Mouse (Mus musculus): ENCODE measurements around the gene Wdr26. TPM values are rescaled to one million over a fixed set of nuclear protein-coding genes. Genes with fewer than 3 reads are reported as not detected.
A peak's percentile ranks its signal among the peaks of the same experiment; 100 is the strongest.

Gene Wdr26
- polyA plus RNA-seq, 1 experiment from 2014 or later, result 22.7 TPM

DNA sequence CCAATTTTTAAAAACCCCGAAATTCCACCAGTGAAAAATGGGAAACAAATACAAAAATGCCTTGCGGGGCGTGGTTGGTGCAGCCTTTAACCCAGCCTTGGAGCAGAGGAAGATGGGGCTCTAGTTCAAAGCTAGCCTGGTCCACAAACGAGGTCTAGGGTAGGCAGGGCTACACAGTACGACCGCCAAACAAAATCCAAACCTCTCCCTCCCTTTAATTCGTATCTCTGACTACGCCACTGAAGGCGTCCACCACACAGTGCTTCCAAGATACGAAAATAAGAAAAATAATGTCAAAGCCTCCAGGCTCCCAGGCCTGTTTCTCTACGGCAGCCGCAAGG lies 68.2 kb downstream of the Wdr26 start:
- peak overlapping the region; percentile 86 for H3K4me2 ChIP-seq (ENCODE audit: low read depth, low read length)
- H3K9me3 ChIP-seq (replicated peaks; ENCODE audit: control insufficient read depth, low read length), result no peaks in the 10 kb centered on the region
- peak overlapping the region; percentile 91 for H3K4me3 ChIP-seq (ENCODE audit: low read length)
- H3K27me3 ChIP-seq (ENCODE audit: control insufficient read depth, insufficient read depth, low read length), result no peaks in the 10 kb centered on the region
- under 1% methylated on average over 12 of the region's 12 CpGs for WGBS
- ATAC-seq (replicated peaks; ENCODE audit: extremely low read depth, insufficient read depth, low FRiP score), result peak; percentile 26
- peak overlapping the region; percentile 86 for H3K9ac ChIP-seq (ENCODE audit: low read length)
- peak overlapping the region; percentile 92 for H3K27ac ChIP-seq (ENCODE audit: low read length)
- peaks cover 7% of the 10 kb centered on the region; the same call in 1 of the 2 replicates for H3K36me3 ChIP-seq (ENCODE audit: control insufficient read depth, insufficient read depth)
- peaks cover 6% of the 10 kb centered on the region for H3K4me1 ChIP-seq (ENCODE audit: control insufficient read depth, insufficient read depth, low read length)

DNA sequence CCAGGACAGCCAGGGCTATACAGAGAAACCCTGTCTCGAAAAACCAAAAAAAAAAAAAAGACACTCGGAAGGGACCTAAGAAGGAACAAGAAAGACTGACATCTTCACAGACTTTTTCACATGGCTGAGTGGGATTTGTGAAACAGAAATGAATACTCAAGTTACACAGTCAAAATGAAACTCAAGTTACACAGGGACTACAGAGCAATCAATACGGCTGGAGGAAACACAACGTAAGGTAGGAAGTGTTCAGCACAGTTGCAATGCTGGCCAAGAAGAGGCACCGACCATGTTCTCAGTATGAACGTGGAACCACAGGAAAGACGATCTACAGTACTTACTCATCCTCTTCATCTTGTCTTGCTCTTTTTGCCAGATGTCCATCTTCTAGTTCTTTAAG lies 73.1 kb downstream of the Wdr26 start:
- H3K4me1 ChIP-seq (ENCODE audit: control insufficient read depth, insufficient read depth, low read length), result peaks cover 2% of the 10 kb centered on the region
- no peak overlapping the region for H3K9ac ChIP-seq (ENCODE audit: low read length)
- ATAC-seq (replicated peaks; ENCODE audit: extremely low read depth, insufficient read depth, low FRiP score), result no peak
- no peaks in the 10 kb centered on the region for H3K27me3 ChIP-seq (ENCODE audit: control insufficient read depth, insufficient read depth, low read length)
- 84% methylated on average over 7 of the region's 7 CpGs for WGBS
- no peak overlapping the region for H3K27ac ChIP-seq (ENCODE audit: low read length)
- no peak overlapping the region for H3K4me3 ChIP-seq (ENCODE audit: low read length)
- no peaks in the 10 kb centered on the region for H3K9me3 ChIP-seq (replicated peaks; ENCODE audit: control insufficient read depth, low read length)
- H3K36me3 ChIP-seq (ENCODE audit: control insufficient read depth, insufficient read depth), result peaks cover 25% of the 10 kb centered on the region
- no peak overlapping the region for H3K4me2 ChIP-seq (ENCODE audit: low read depth, low read length)

DNA sequence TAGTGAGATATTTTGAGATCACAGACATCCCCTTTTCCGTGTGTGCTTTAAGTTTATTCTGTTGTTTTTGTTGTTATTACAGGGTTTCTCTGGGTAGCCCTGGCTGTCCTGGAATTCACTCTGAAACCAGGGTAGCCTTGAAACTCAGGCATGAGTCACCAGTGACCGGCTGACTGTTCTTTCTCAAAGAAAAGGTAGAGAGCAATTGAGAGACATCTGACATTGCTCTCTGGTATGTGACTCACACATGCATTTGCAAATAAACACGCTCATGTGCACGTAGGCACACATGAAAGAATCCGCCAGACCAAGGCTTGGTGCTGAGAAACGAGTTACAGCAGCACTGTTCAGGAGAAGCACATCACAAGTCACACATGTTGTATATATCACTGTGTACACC lies 79.9 kb downstream of the Wdr26 start:
- H3K4me3 ChIP-seq (ENCODE audit: low read length), result no peak overlapping the region
- WGBS, result 80% methylated on average over 6 of the region's 6 CpGs
- H3K4me1 ChIP-seq (ENCODE audit: control insufficient read depth, insufficient read depth, low read length), result no peaks in the 10 kb centered on the region
- no peak for ATAC-seq (replicated peaks; ENCODE audit: extremely low read depth, insufficient read depth, low FRiP score)
- H3K36me3 ChIP-seq (ENCODE audit: control insufficient read depth, insufficient read depth), result peaks cover 42% of the 10 kb centered on the region
- H3K9ac ChIP-seq (ENCODE audit: low read length), result no peak overlapping the region
- H3K27ac ChIP-seq (ENCODE audit: low read length), result no peak overlapping the region
- no peaks in the 10 kb centered on the region for H3K27me3 ChIP-seq (ENCODE audit: control insufficient read depth, insufficient read depth, low read length)
- H3K9me3 ChIP-seq (replicated peaks; ENCODE audit: control insufficient read depth, low read length), result no peaks in the 10 kb centered on the region
- H3K4me2 ChIP-seq (ENCODE audit: low read depth, low read length), result no peak overlapping the region

DNA sequence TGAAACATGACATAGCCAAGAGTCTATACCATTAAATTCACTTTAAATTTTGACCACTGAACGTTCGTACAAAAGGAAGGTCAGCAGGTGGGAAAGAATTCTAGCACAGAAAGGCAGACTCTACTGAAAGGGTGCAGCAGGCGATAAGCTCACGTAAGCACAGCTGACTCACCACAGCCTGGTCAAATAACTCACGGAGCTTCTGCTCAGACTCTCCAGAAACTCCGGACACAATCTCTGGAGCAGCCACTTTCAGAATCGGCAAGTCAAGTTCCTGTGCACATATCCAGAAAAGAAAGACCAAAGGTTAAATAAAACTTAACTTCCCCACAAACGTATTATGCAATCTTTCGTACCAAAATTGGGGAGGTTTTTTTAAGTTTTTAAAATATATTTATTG lies 85.0 kb downstream of the Wdr26 start:
- Histone ChIP-seq H3K4me2 (ENCODE audit: low read depth, low read length) (no peak overlapping the region), H3K27ac (ENCODE audit: low read length) (no peak overlapping the region), H3K4me3 (ENCODE audit: low read length) (no peak overlapping the region), H3K36me3 (ENCODE audit: control insufficient read depth, insufficient read depth) (peaks cover 51% of the 10 kb centered on the region), H3K9ac (ENCODE audit: low read length) (no peak overlapping the region), H3K9me3 (replicated peaks; ENCODE audit: control insufficient read depth, low read length) (no peaks in the 10 kb centered on the region), H3K4me1 (ENCODE audit: control insufficient read depth, insufficient read depth, low read length) (no peaks in the 10 kb centered on the region), H3K27me3 (ENCODE audit: control insufficient read depth, insufficient read depth, low read length) (no peaks in the 10 kb centered on the region)
- 90% methylated on average over 9 of the region's 9 CpGs for WGBS
- ATAC-seq (replicated peaks; ENCODE audit: extremely low read depth, insufficient read depth, low FRiP score), result no peak

DNA sequence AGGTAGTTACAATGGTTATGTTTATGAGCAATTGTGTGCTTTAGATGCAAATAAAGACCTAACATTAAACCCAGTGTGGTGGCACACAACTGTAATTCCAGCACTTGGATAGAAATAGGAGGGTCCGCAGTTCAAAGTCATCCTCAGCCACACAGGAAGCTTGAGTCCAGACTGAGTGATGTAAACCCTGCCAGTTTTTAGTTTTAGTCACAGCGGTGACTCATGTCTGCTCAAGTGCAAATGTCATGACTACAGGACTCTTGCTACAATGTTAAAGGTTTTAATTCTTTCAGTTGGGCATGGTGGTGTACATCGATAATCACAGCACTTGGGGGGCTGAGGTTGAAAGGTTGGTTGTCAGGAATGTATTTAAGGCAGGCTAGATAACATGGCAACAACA lies 85.9 kb downstream of the Wdr26 start:
- H3K36me3 ChIP-seq (ENCODE audit: control insufficient read depth, insufficient read depth), result peaks cover 51% of the 10 kb centered on the region
- no peaks in the 10 kb centered on the region for H3K4me1 ChIP-seq (ENCODE audit: control insufficient read depth, insufficient read depth, low read length)
- 93% methylated on average over 3 of the region's 3 CpGs for WGBS
- no peak for ATAC-seq (replicated peaks; ENCODE audit: extremely low read depth, insufficient read depth, low FRiP score)
- H3K4me2 ChIP-seq (ENCODE audit: low read depth, low read length), result no peak overlapping the region
- H3K4me3 ChIP-seq (ENCODE audit: low read length), result no peak overlapping the region
- no peaks in the 10 kb centered on the region for H3K27me3 ChIP-seq (ENCODE audit: control insufficient read depth, insufficient read depth, low read length)
- no peak overlapping the region for H3K9ac ChIP-seq (ENCODE audit: low read length)
- H3K27ac ChIP-seq (ENCODE audit: low read length), result no peak overlapping the region
- H3K9me3 ChIP-seq (replicated peaks; ENCODE audit: control insufficient read depth, low read length), result no peaks in the 10 kb centered on the region

DNA sequence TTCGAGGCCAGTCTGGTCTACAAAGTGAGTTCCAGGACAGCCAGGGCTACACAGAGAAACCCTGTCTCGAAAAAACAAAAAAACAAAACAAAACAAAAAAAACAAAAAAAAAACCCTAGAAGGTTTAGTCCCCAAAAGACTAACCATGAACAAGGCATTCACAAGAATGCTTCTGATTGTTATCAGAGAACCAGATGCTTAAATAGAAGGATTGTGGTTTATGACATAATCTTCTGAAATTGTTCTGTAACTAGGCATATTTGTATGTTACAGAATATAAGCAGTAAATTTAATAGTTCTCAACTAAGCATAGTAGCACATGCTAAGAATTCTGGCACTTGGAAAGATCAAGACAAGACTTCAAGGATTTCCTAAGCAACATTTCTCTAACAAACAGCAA lies 87.7 kb downstream of the Wdr26 start:
- Histone ChIP-seq H3K27me3 (ENCODE audit: control insufficient read depth, insufficient read depth, low read length) (no peaks in the 10 kb centered on the region), H3K4me3 (ENCODE audit: low read length) (no peak overlapping the region), H3K9me3 (replicated peaks; ENCODE audit: control insufficient read depth, low read length) (no peaks in the 10 kb centered on the region), H3K9ac (ENCODE audit: low read length) (no peak overlapping the region), H3K27ac (ENCODE audit: low read length) (no peak overlapping the region), H3K4me1 (ENCODE audit: control insufficient read depth, insufficient read depth, low read length) (no peaks in the 10 kb centered on the region), H3K4me2 (ENCODE audit: low read depth, low read length) (no peak overlapping the region), H3K36me3 (ENCODE audit: control insufficient read depth, insufficient read depth) (peaks cover 42% of the 10 kb centered on the region)
- 84% methylated on average over 2 of the region's 2 CpGs for WGBS
- no peak for ATAC-seq (replicated peaks; ENCODE audit: extremely low read depth, insufficient read depth, low FRiP score)

Other genes starting within 250 kb of the Wdr26 start
- gene Ephx1, start 191.1 kb downstream of the Wdr26 start, polyA plus RNA-seq (2015; fragmentation: Nextera tagmentation; extraction: Ambion mirVana), result 10.3 and 11.3 TPM in 2 replicates
- gene 9130409I23Rik, start 160.8 kb downstream of the Wdr26 start, polyA plus RNA-seq (2015; fragmentation: Nextera tagmentation; extraction: Ambion mirVana), result 0.12 TPM in 1 of 2 replicates, not detected in the other
- gene Nvl, start 67.8 kb downstream of the Wdr26 start, polyA plus RNA-seq (2015; fragmentation: Nextera tagmentation; extraction: Ambion mirVana), result 15.5 and 16.4 TPM in 2 replicates
- gene Cnih4, start 67.3 kb downstream of the Wdr26 start, polyA plus RNA-seq (2015; fragmentation: Nextera tagmentation; extraction: Ambion mirVana), result 149 and 164 TPM in 2 replicates
- gene Cnih3, start 140.6 kb upstream of the Wdr26 start, polyA plus RNA-seq (2015; fragmentation: Nextera tagmentation; extraction: Ambion mirVana), result 0.09 TPM in 1 of 2 replicates, not detected in the other

Measured in heart, embryonic 16.5 days (tissue).